Mouse (Mus musculus): ENCODE results near the gene Parp9. TPM values are rescaled to one million over a fixed set of nuclear protein-coding genes. Genes with fewer than 3 reads are reported as not detected.

Parp9 gene
- polyA plus RNA-seq, 1 experiment from 2014 or later: 4.2 TPM

DNA sequence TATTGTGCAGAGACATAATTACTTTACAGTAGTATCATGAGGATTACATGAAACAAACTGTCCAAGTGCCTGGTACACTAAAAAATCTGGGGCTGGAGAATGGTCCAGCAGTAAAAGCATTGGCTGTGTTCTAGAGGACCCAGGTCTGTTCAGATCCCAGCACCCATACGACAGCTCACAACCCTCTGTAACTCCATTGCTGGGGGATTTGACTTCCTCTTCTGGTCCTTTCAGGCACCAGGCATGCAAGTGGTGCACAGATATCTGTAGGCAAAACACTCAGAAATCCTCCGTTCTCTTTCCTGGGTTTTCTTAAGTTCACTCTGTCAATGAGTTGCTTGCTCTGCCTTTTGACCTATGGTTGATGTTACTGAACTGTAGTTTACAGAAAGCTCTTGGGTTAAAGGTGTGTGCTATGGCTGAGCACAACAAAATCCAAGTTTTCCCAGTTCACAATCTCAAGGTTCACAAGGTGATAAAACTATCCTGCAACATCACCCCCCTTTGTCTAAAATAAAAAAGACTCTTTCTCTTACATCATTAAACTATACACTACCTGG lies 16.5 kb upstream of the Parp9 start:
- no peaks in the 10 kb centered on the region for H3K9me3 ChIP-seq (ENCODE audit: control insufficient read depth, low read length)
- no peak for ATAC-seq (ENCODE audit: insufficient number of reproducible peaks, low FRiP score, low TSS enrichment, low read depth)
- WGBS: 83% methylated on average over 2 of the region's 2 CpGs

DNA sequence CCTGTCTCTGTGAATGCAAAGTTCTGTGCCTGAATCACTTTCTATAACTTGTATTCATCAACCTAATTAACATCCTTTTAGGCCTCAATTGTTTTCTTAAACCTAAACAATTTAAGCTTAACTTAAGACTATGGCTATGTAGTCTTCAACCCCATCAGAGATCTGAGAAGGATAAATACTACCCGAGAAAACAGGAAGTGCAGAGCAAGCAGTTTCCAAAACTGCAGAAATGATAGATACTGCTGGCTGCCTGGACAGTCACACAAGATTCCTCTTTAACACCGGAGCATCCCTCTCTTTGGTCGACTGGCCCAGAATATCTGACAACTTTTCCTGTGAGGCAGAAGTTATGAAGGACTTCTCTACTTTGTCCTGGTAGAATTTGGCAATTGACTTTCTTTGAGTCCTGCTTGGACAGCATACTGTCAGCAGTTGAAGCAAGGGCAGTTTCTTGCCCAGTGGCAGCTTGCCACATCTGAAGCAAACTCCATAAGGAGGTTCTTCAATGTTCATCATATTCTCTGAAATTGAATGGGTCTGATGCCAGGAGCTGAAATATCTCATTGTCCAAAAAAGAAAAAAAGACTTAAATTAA lies 15.9 kb upstream of the Parp9 start:
- no peak for DNase-seq (ENCODE audit: low spot score)

More for the DNA sequence above, 16.5 kb upstream of the Parp9 start:
- Histone ChIP-seq H3K36me3 (ENCODE audit: control insufficient read depth, insufficient read depth, low read length) (no peaks in the 10 kb centered on the region), H3K27me3 (ENCODE audit: control insufficient read depth, insufficient read depth, low read length) (no peaks in the 10 kb centered on the region), H3K4me3 (ENCODE audit: low read depth, low read length) (no peak overlapping the region), H3K4me2 (ENCODE audit: low read depth, severe bottlenecking) (no peak overlapping the region), H3K27ac (replicated peaks; ENCODE audit: low read depth, low read length) (no peak overlapping the region), H3K4me1 (ENCODE audit: control insufficient read depth, insufficient read depth, low read length) (no peaks in the 10 kb centered on the region), H3K9ac (ENCODE audit: low read length) (no peak overlapping the region)
- no peak for DNase-seq (ENCODE audit: low spot score)

DNA sequence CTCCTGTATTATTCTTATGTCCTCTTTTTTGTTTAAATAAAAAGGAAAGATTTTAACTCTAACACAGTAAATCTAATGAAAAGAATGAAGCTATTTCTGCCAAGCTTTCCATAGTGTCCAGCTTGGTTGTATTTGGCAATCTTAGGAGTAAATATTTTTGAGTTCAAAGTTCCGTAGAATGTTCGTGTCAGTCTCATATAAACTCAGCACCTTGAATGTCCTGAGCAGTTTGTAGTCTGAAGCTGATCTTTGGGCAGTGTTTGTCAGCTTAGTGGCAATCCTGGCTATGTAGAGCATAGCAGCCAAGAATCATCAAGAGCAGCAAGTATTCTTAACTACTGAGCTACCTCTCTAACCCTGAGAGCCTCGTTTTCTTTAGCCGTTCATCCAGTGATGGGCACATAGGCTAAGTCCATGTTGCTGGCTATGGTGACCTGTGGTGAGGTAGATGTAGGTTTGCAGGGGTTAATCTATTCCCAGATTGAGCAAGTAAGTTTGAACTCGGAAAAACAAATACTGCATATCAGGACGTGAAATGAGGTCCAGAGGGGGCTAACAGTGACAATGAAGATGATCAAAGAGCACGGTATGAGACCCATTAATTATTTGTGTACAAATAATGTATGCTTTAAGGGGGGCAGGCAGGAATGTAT lies 14.6 kb upstream of the Parp9 start:
- no peaks in the 10 kb centered on the region for H3K27me3 ChIP-seq (ENCODE audit: control insufficient read depth, insufficient read depth, low read length)
- H3K4me3 ChIP-seq (ENCODE audit: low read depth, low read length): no peak overlapping the region
- H3K9me3 ChIP-seq (ENCODE audit: control insufficient read depth, low read length): no peaks in the 10 kb centered on the region
- no peaks in the 10 kb centered on the region for H3K36me3 ChIP-seq (ENCODE audit: control insufficient read depth, insufficient read depth, low read length)
- H3K27ac ChIP-seq (replicated peaks; ENCODE audit: low read depth, low read length): no peak overlapping the region
- WGBS: 87% methylated on average over 7 of the region's 7 CpGs
- ATAC-seq (ENCODE audit: insufficient number of reproducible peaks, low FRiP score, low TSS enrichment, low read depth) (no peak), DNase-seq (ENCODE audit: low spot score) (no peak)
- H3K4me1 ChIP-seq (ENCODE audit: control insufficient read depth, insufficient read depth, low read length): no peaks in the 10 kb centered on the region
- H3K4me2 ChIP-seq (ENCODE audit: low read depth, severe bottlenecking): no peak overlapping the region
- no peak overlapping the region for H3K9ac ChIP-seq (ENCODE audit: low read length)

More for the DNA sequence above, 15.9 kb upstream of the Parp9 start:
- no peak for ATAC-seq (ENCODE audit: insufficient number of reproducible peaks, low FRiP score, low TSS enrichment, low read depth)
- no peaks in the 10 kb centered on the region for H3K27me3 ChIP-seq (ENCODE audit: control insufficient read depth, insufficient read depth, low read length)
- no peaks in the 10 kb centered on the region for H3K36me3 ChIP-seq (ENCODE audit: control insufficient read depth, insufficient read depth, low read length)
- H3K4me2 ChIP-seq (ENCODE audit: low read depth, severe bottlenecking): no peak overlapping the region
- H3K9me3 ChIP-seq (ENCODE audit: control insufficient read depth, low read length): no peaks in the 10 kb centered on the region
- no peak overlapping the region for H3K27ac ChIP-seq (replicated peaks; ENCODE audit: low read depth, low read length)
- H3K4me1 ChIP-seq (ENCODE audit: control insufficient read depth, insufficient read depth, low read length): no peaks in the 10 kb centered on the region
- WGBS: 82% methylated on average over 3 of the region's 3 CpGs
- H3K9ac ChIP-seq (ENCODE audit: low read length): no peak overlapping the region
- H3K4me3 ChIP-seq (ENCODE audit: low read depth, low read length): no peak overlapping the region

DNA sequence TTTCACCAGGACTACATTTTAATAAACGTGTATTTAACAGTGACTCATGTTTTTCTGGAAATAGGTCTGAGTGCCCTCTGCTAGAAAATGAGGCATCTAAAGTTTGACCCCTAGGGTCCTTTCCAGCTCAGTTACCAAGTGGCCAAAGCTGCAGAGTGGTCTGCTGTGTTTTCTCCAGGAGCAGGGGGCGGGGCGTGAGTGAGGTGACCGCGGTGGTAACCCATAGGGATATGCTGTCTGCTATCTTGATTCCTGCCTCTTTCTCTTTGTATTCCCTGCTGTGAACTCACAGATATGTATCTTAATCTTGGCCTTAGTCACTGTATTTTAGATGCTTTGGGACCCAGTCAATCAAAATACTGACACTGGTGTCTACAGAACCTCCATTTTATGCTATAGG lies 13.9 kb upstream of the Parp9 start:
- no peak overlapping the region for H3K4me2 ChIP-seq (ENCODE audit: low read depth, severe bottlenecking)
- WGBS: 89% methylated on average over 5 of the region's 5 CpGs
- no peak overlapping the region for H3K9ac ChIP-seq (ENCODE audit: low read length)
- H3K4me3 ChIP-seq (ENCODE audit: low read depth, low read length): no peak overlapping the region
- H3K9me3 ChIP-seq (ENCODE audit: control insufficient read depth, low read length): no peaks in the 10 kb centered on the region
- no peak overlapping the region for H3K27ac ChIP-seq (replicated peaks; ENCODE audit: low read depth, low read length)
- no peaks in the 10 kb centered on the region for H3K36me3 ChIP-seq (ENCODE audit: control insufficient read depth, insufficient read depth, low read length)
- DNase-seq (ENCODE audit: low spot score): no peak
- H3K27me3 ChIP-seq (ENCODE audit: control insufficient read depth, insufficient read depth, low read length): no peaks in the 10 kb centered on the region
- no peaks in the 10 kb centered on the region for H3K4me1 ChIP-seq (ENCODE audit: control insufficient read depth, insufficient read depth, low read length)
- no peak for ATAC-seq (ENCODE audit: insufficient number of reproducible peaks, low FRiP score, low TSS enrichment, low read depth)

DNA sequence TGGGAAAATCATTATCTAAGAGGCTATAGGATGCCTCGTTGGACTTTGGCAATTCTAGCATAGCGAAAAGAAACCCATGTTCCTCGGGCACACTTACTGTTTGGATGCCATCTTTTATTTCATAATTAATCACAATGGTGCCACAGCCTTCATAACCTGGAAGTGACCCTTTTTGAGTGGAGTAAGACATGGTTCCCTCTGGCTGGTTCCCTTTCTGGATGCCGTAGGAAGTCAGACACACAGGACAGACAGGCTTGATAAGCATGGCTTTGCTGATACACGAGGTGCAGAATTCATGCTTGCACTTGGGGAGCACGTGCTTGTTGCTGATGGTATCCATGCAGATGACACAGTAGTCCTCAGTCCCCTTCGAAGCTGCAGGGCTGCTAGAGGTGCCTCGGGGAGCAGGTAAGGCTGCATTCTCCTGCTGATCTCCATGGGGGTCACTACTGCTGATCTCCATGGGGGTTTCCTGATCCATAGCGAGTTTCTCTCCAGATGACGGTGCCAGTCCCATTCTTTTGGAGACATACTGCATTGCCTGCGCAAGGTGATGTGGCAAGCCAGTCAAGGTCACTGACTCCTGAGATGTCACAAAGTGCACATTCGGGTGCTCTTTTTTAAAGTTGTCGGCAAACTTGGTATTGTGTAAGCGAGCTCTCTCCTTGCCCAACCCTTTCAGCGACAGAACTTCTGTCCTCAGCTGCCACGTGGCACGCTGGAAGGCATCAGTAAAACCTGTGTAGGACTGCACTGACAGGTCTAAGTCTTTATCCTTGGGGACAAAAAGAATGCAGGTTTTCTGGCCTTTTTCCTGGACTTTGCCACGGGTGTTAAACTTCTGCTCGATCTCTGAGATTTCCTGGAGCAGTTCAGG lies 5.9 kb upstream of the Parp9 start:
- WGBS: 89% methylated on average over 19 of the region's 19 CpGs
- no peak for DNase-seq (ENCODE audit: low spot score)
- no peaks in the 10 kb centered on the region for H3K36me3 ChIP-seq (ENCODE audit: control insufficient read depth, insufficient read depth, low read length)
- no peaks in the 10 kb centered on the region for H3K4me1 ChIP-seq (ENCODE audit: control insufficient read depth, insufficient read depth, low read length)
- H3K27me3 ChIP-seq (ENCODE audit: control insufficient read depth, insufficient read depth, low read length): no peaks in the 10 kb centered on the region
- no peak overlapping the region for H3K27ac ChIP-seq (replicated peaks; ENCODE audit: low read depth, low read length)
- no peak for ATAC-seq (ENCODE audit: insufficient number of reproducible peaks, low FRiP score, low TSS enrichment, low read depth)
- H3K9me3 ChIP-seq (ENCODE audit: control insufficient read depth, low read length): no peaks in the 10 kb centered on the region
- H3K4me2 ChIP-seq (ENCODE audit: low read depth, severe bottlenecking): no peak overlapping the region
- no peak overlapping the region for H3K4me3 ChIP-seq (ENCODE audit: low read depth, low read length)
- no peak overlapping the region for H3K9ac ChIP-seq (ENCODE audit: low read length)

DNA sequence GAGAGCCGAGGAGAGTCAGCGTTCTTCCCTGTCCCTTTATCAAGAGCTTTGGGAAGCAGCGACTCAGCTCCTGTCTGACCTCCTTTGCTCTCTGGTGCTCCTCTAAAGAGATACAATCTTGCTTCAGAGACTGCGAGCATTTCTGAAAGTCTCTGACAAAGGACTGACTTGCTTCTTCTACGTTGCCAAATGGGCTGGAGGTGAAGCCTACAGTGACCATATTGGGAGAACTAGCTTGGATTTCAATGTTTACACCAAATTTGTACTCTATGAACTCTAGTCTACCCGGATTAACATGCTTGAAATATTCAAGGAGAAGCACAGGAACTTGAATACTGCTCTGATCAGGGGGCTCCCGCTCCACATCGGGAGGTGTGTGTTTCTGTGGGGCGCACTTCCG lies 5.1 kb upstream of the Parp9 start:
- 91% methylated on average over 10 of the region's 10 CpGs for WGBS
- H3K4me3 ChIP-seq (ENCODE audit: low read depth, low read length): no peak overlapping the region
- ATAC-seq (ENCODE audit: insufficient number of reproducible peaks, low FRiP score, low TSS enrichment, low read depth): no peak

DNA sequence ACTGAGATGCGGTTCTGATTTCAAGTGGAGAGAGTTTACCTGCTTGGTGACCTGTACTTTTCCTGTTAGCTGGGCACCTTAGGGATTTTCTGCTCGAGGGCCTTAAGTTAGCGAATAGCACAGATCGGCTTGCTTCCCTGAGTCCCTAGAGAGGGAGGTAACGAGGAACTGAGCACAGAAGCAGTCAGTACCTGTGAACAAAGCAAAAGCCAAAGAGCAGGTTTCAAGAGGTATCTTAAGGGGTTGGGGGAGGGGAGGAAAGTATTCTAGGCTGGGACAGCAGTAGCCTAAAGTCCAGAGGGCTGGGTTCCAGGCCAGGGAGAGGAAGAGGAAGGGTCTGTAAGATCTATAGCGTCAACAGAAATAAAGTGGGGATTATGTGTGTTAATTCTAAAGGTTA lies 991 bp downstream of the Parp9 start:
- Histone ChIP-seq H3K4me2 (ENCODE audit: low read depth, severe bottlenecking) (peak overlapping the region; percentile 80), H3K9me3 (ENCODE audit: control insufficient read depth, low read length) (no peaks in the 10 kb centered on the region), H3K4me3 (ENCODE audit: low read depth, low read length) (peak overlapping the region; percentile 59), H3K4me1 (ENCODE audit: control insufficient read depth, insufficient read depth, low read length) (no peaks in the 10 kb centered on the region), H3K9ac (ENCODE audit: low read length) (peak overlapping the region; percentile 71; the same call in 1 of the 2 replicates), H3K36me3 (ENCODE audit: control insufficient read depth, insufficient read depth, low read length) (no peaks in the 10 kb centered on the region), H3K27ac (replicated peaks; ENCODE audit: low read depth, low read length) (no peak overlapping the region), H3K27me3 (ENCODE audit: control insufficient read depth, insufficient read depth, low read length) (no peaks in the 10 kb centered on the region)
- ATAC-seq (ENCODE audit: insufficient number of reproducible peaks, low FRiP score, low TSS enrichment, low read depth) (no peak), DNase-seq (ENCODE audit: low spot score) (no peak)
- 6% methylated on average over 6 of the region's 6 CpGs for WGBS

More for the DNA sequence above, 5.1 kb upstream of the Parp9 start:
- Histone ChIP-seq H3K4me1 (ENCODE audit: control insufficient read depth, insufficient read depth, low read length) (no peaks in the 10 kb centered on the region), H3K4me2 (ENCODE audit: low read depth, severe bottlenecking) (no peak overlapping the region), H3K9ac (ENCODE audit: low read length) (no peak overlapping the region), H3K27ac (replicated peaks; ENCODE audit: low read depth, low read length) (no peak overlapping the region), H3K9me3 (ENCODE audit: control insufficient read depth, low read length) (no peaks in the 10 kb centered on the region), H3K27me3 (ENCODE audit: control insufficient read depth, insufficient read depth, low read length) (no peaks in the 10 kb centered on the region), H3K36me3 (ENCODE audit: control insufficient read depth, insufficient read depth, low read length) (no peaks in the 10 kb centered on the region)
- DNase-seq (ENCODE audit: low spot score): no peak

DNA sequence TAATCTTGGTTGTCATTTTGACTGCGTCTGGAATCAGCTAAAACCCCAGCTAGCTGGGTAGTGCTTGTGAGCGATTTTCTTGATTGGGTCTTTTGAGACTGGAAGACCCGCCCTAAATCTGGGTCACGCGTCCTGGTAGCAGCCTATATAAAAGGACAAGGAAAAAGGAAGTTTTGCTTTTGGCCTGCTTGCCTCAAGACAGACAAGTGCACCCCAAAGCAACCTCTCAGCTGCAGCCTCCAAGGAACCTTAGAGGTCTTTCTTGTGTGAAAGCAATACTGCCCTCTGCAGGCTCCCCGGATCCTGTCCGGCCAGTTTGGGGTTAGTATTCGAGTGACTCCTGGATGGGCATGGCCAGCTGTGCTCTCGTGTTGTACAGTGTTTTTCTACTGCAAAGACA lies 1.4 kb downstream of the Parp9 start:
- ATAC-seq (ENCODE audit: insufficient number of reproducible peaks, low FRiP score, low TSS enrichment, low read depth) (no peak), DNase-seq (ENCODE audit: low spot score) (peak; percentile 80)
- Histone ChIP-seq H3K9me3 (ENCODE audit: control insufficient read depth, low read length) (no peaks in the 10 kb centered on the region), H3K36me3 (ENCODE audit: control insufficient read depth, insufficient read depth, low read length) (no peaks in the 10 kb centered on the region), H3K4me1 (ENCODE audit: control insufficient read depth, insufficient read depth, low read length) (no peaks in the 10 kb centered on the region), H3K9ac (ENCODE audit: low read length) (no peak overlapping the region), H3K27me3 (ENCODE audit: control insufficient read depth, insufficient read depth, low read length) (no peaks in the 10 kb centered on the region), H3K4me2 (ENCODE audit: low read depth, severe bottlenecking) (peak overlapping the region; percentile 80), H3K27ac (replicated peaks; ENCODE audit: low read depth, low read length) (no peak overlapping the region), H3K4me3 (ENCODE audit: low read depth, low read length) (no peak overlapping the region)
- 19% methylated on average over 9 of the region's 9 CpGs for WGBS

Data from limb, embryonic 11.5 days (tissue).